Mouse (Mus musculus) liver, embryonic 15.5 days (tissue): ENCODE data around the gene Ppa1. TPM values are rescaled to one million over a fixed set of nuclear protein-coding genes. Genes with fewer than 3 reads are reported as not detected.

Experiments used
- ATAC-seq: fragments of 200-750 bp; cut with Nextera tagmentation; 2 replicates; pipeline ENCODE4 v1.8.0; 2017; ENCODE audit warnings: moderate number of reproducible peaks, mild to moderate bottlenecking, moderate library complexity; ENCODE audit not compliant: insufficient read depth
- H3K27ac ChIP-seq: fragments of 300-500 bp; sonication (generic); replicated peaks from 2 replicates; pipeline ENCODE4 v1.5.1; 2015; ENCODE audit warnings: mild to moderate bottlenecking, inconsistent platforms
- H3K27me3 ChIP-seq: fragments of 300-500 bp; sonication (generic); 2 replicates; pipeline ENCODE4 v1.6.1; 2015; ENCODE audit warnings: mild to moderate bottlenecking, inconsistent platforms
- H3K36me3 ChIP-seq: fragments of 300-500 bp; sonication (generic); replicated peaks from 2 replicates; pipeline ENCODE4 v1.6.1; 2015; ENCODE audit warnings: moderate library complexity, mild to moderate bottlenecking, inconsistent platforms
- H3K4me1 ChIP-seq: fragments of 300-500 bp; sonication (generic); replicated peaks from 2 replicates; pipeline ENCODE4 v1.6.1; 2015; ENCODE audit warnings: inconsistent platforms
- H3K4me2 ChIP-seq: fragments of 300-500 bp; sonication (generic); 2 replicates; pipeline ENCODE4 v1.6.1; 2015; ENCODE audit warnings: moderate library complexity, mild to moderate bottlenecking, inconsistent platforms
- H3K4me3 ChIP-seq: fragments of 300-500 bp; sonication (generic); replicated peaks from 2 replicates; pipeline ENCODE4 v1.5.1; 2015; ENCODE audit warnings: mild to moderate bottlenecking, inconsistent platforms
- H3K9ac ChIP-seq: fragments of 300-500 bp; sonication (generic); 2 replicates; pipeline ENCODE4 v1.6.1; 2015; ENCODE audit warnings: moderate library complexity, mild to moderate bottlenecking, inconsistent platforms
- H3K9me3 ChIP-seq: fragments of 300-500 bp; sonication (generic); replicated peaks from 2 replicates; pipeline ENCODE4 v1.6.1; 2016; ENCODE audit warnings: inconsistent platforms
- WGBS: fragments of 180-500 bp; shearing (Covaris S2); methylation state at CpG from one replicate; pipeline ENCODE4 v1.1.7; 2015; ENCODE audit warnings: mixed read lengths; ENCODE audit not compliant: insufficient replicate concordance; 5-methylcytosine and 5-hydroxymethylcytosine counted together
- polyA plus RNA-seq: library from polyadenylated mRNA; unstranded; fragments of >200 nt; fragmentation: Nextera tagmentation; extraction: Ambion mirVana; gene quantifications from 2 replicates; pipeline ENCODE4 v1.2.1, GENCODE M21; 2015

Gene Ppa1
- polyA plus RNA-seq, 1 experiment from 2014 or later, result 92.6 TPM

- Histone ChIP-seq H3K27ac (no peak overlapping the region), H3K4me1 (0 out of 2 replicates have a peak, but pooled peaks cover 4% of the 10 kb centered on the region), H3K4me3 (no peak overlapping the region), H3K4me2 (no peak overlapping the region), H3K9me3 (no peaks in the 10 kb centered on the region), H3K27me3 (no peaks in the 10 kb centered on the region), H3K36me3 (no peaks in the 10 kb centered on the region), H3K9ac (no peak overlapping the region)
- 43% methylated on average over 3 of the region's 3 CpGs for WGBS
- no peak for ATAC-seq
Measured at GRCm38 (mm10) chr10:61722215-61722614, 73.9 kb downstream of the Ppa1 start.

- no peaks in the 10 kb centered on the region for H3K36me3 ChIP-seq
- no peaks in the 10 kb centered on the region for H3K9me3 ChIP-seq
- H3K9ac ChIP-seq, result no peak overlapping the region
- ATAC-seq, result no peak
- H3K4me3 ChIP-seq, result no peak overlapping the region
- H3K27ac ChIP-seq, result no peak overlapping the region
- 55% methylated on average over 6 of the region's 6 CpGs for WGBS
- no peaks in the 10 kb centered on the region for H3K27me3 ChIP-seq
- H3K4me2 ChIP-seq, result no peak overlapping the region
- no peaks in the 10 kb centered on the region for H3K4me1 ChIP-seq
Measured at GRCm38 (mm10) chr10:61723271-61723670, 74.9 kb downstream of the Ppa1 start.

Other genes with a start within 250 kb of the Ppa1 start
- gene Nodal, start 230.6 kb upstream of the Ppa1 start, polyA plus RNA-seq, result 0.55 and 0.56 TPM in 2 replicates
- gene Eif4ebp2, start 195.9 kb upstream of the Ppa1 start, polyA plus RNA-seq, result 44.1 and 53.5 TPM in 2 replicates
- gene Lrrc20, start 172.8 kb upstream of the Ppa1 start, polyA plus RNA-seq, result 5.8 and 6.1 TPM in 2 replicates
- gene Npffr1, start 53.1 kb upstream of the Ppa1 start, polyA plus RNA-seq, result not detected in 2 replicates
- 66.5 and 73.0 TPM in 2 replicates for gene Sar1a, start 31.7 kb downstream of the Ppa1 start, polyA plus RNA-seq
- 17.6 and 22.1 TPM in 2 replicates for gene Tysnd1, start 47.0 kb downstream of the Ppa1 start, polyA plus RNA-seq
- 4.4 TPM in 2 replicates for gene Aifm2, start 66.7 kb downstream of the Ppa1 start, polyA plus RNA-seq
- 3.5 and 4.2 TPM in 2 replicates for gene H2afy2, start 135.6 kb downstream of the Ppa1 start, polyA plus RNA-seq